Mouse (Mus musculus) megakaryocyte, embryonic 14.5 days (primary cell): ENCODE data around the gene Myh7b.

Source experiments
- FLI1 ChIP-seq: IDR thresholded peaks from 2 replicates; pipeline ENCODE4 v1.6.1; 2012; ENCODE audit warnings: low read length, inconsistent platforms, mixed read lengths
- GATA1 ChIP-seq: IDR thresholded peaks from 3 replicates; pipeline ENCODE4 v1.6.1; 2012; ENCODE audit warnings: mixed read lengths, low read length, inconsistent platforms, borderline replicate concordance

GRCm38 (mm10) chr2:155590876-155591275 is 20.1 kb upstream of the Myh7b start:
- no peak for TF ChIP-seq FLI1
- no peak for TF ChIP-seq GATA1
